In genomic region chr7:28373131-28373581, GRCm38 (mm10) we compare ENCODE assay signal across 7 mouse cellular contexts. TPM values are rescaled to one million over a fixed set of nuclear protein-coding genes. Genes with fewer than 3 reads are reported as not detected.
A peak's percentile ranks its signal among the peaks of the same experiment; 100 is the strongest.
DNase-seq lines count a peak whose midpoint lies in the region; ATAC-seq lines count a peak whose summit lies in the region.

No protein-coding gene starts in this region.

- peak; percentile 13 for ATAC-seq in forebrain, embryonic 14.5 days
- peak; percentile 3; the same call in 1 of the 2 replicates for ATAC-seq in hindbrain, embryonic 12.5 days (ENCODE audit: low FRiP score)

- under 1% methylated on average over 9 of the region's 9 CpGs for WGBS in forebrain, embryonic 14.5 days
- 2% methylated on average over 9 of the region's 9 CpGs for WGBS in hindbrain, embryonic 12.5 days

- H3K27me3 ChIP-seq in forebrain, embryonic 14.5 days (replicated peaks; ENCODE audit: control insufficient read depth, insufficient read depth, low read length) = no peaks in the 10 kb centered on the region
- H3K27me3 ChIP-seq in hindbrain, embryonic 12.5 days = peaks cover 5% of the 10 kb centered on the region; the same call in 1 of the 2 replicates

- peak overlapping the region; percentile 82 for H3K4me3 ChIP-seq in forebrain, embryonic 14.5 days (ENCODE audit: low read depth, low read length)
- H3K4me3 ChIP-seq in hindbrain, embryonic 12.5 days = peak overlapping the region; percentile 81

- peak overlapping the region; percentile 70 for H3K4me2 ChIP-seq in forebrain, embryonic 14.5 days (ENCODE audit: low read length)
- H3K4me2 ChIP-seq in hindbrain, embryonic 12.5 days (replicated peaks) = peak overlapping the region; percentile 57

- peak; percentile 91 for DNase-seq in MN1 (ENCODE audit: low spot score)
- peak; percentile 92 for DNase-seq in c-Kit-positive CD71-negative TER-119-negative erythroid progenitor cells, embryonic 14.5 days (ENCODE audit: low read depth)
- DNase-seq in forebrain, embryonic 14.5 days (ENCODE audit: low spot score) = peak; percentile 96
- peak; percentile 37 to 78 for DNase-seq in layer of hippocampus, postnatal 25 days (ENCODE audit: extremely low spot score in 1 of 2, low spot score in 1 of 2)
- DNase-seq in lung, postnatal 25 days (ENCODE audit: low spot score) = peak; percentile 89
- peak; percentile 77 for DNase-seq in right cerebral cortex, postnatal 14 days

- peak overlapping the region; percentile 84 for H3K27ac ChIP-seq in forebrain, embryonic 14.5 days (ENCODE audit: low read depth, low read length)
- peak overlapping the region; percentile 90 for H3K27ac ChIP-seq in hindbrain, embryonic 12.5 days

- no peak overlapping the region for H3K9ac ChIP-seq in forebrain, embryonic 14.5 days (ENCODE audit: low read length)
- 0 out of 2 replicates have a peak overlapping the region, but pooled peaks have one; percentile 41 for H3K9ac ChIP-seq in hindbrain, embryonic 12.5 days

- peaks cover 18% of the 10 kb centered on the region for H3K36me3 ChIP-seq in forebrain, embryonic 14.5 days (ENCODE audit: control insufficient read depth, insufficient read depth, low read length)
- H3K36me3 ChIP-seq in hindbrain, embryonic 12.5 days = peaks cover 11% of the 10 kb centered on the region; the same call in 1 of the 2 replicates

- H3K4me1 ChIP-seq in forebrain, embryonic 14.5 days (ENCODE audit: control insufficient read depth, insufficient read depth, low read length) = peaks cover 20% of the 10 kb centered on the region
- peaks cover 48% of the 10 kb centered on the region for H3K4me1 ChIP-seq in hindbrain, embryonic 12.5 days

- H3K9me3 ChIP-seq in forebrain, embryonic 14.5 days (replicated peaks; ENCODE audit: control insufficient read depth, low read length) = no peaks in the 10 kb centered on the region
- H3K9me3 ChIP-seq in hindbrain, embryonic 12.5 days (replicated peaks) = no peaks in the 10 kb centered on the region

RNA-seq across cellular contexts. Expression of gene Plekhg2, which starts 0.8 kb away (rescaled TPM):
- polyA plus RNA-seq in forebrain, embryonic 14.5 days (2014; fragmentation: Nextera tagmentation; extraction: Ambion mirVana) = 17.7 and 27.5 TPM in 2 replicates
- 71.7 and 74.9 TPM in 2 replicates for polyA plus RNA-seq in hindbrain, embryonic 12.5 days (2016; fragmentation: Nextera tagmentation; extraction: Ambion mirVana)
- 1 to 10 TPM; 6.2 to 8.9 TPM for total RNA-seq in layer of hippocampus, postnatal 25 days (2021)

RNA-seq across cellular contexts. Expression of gene Zfp36, which starts 6.9 kb away (rescaled TPM):
- polyA plus RNA-seq in forebrain, embryonic 14.5 days (2014; fragmentation: Nextera tagmentation; extraction: Ambion mirVana) = 3.3 and 5.6 TPM in 2 replicates
- polyA plus RNA-seq in hindbrain, embryonic 12.5 days (2016; fragmentation: Nextera tagmentation; extraction: Ambion mirVana) = 6.3 and 7.3 TPM in 2 replicates
- 1 to 10 TPM; 2.7 to 2.8 TPM for total RNA-seq in layer of hippocampus, postnatal 25 days (2021)

RNA-seq across cellular contexts. Expression of gene Med29, which starts 19.4 kb away (rescaled TPM):
- polyA plus RNA-seq in forebrain, embryonic 14.5 days (2014; fragmentation: Nextera tagmentation; extraction: Ambion mirVana) = 42.3 and 52.9 TPM in 2 replicates
- polyA plus RNA-seq in hindbrain, embryonic 12.5 days (2016; fragmentation: Nextera tagmentation; extraction: Ambion mirVana) = 39.6 and 42.2 TPM in 2 replicates
- total RNA-seq in layer of hippocampus, postnatal 25 days (2021) = 10 to 100 TPM; 19.3 to 22.0 TPM

RNA-seq across cellular contexts. Expression of gene Paf1, which starts 19.6 kb away (rescaled TPM):
- polyA plus RNA-seq in forebrain, embryonic 14.5 days (2014; fragmentation: Nextera tagmentation; extraction: Ambion mirVana) = 59.3 and 73.1 TPM in 2 replicates
- 83.9 and 85.9 TPM in 2 replicates for polyA plus RNA-seq in hindbrain, embryonic 12.5 days (2016; fragmentation: Nextera tagmentation; extraction: Ambion mirVana)
- 10 to 100 TPM; 63.0 to 69.3 TPM for total RNA-seq in layer of hippocampus, postnatal 25 days (2021)

RNA-seq across cellular contexts. Expression of gene Rps16, which starts 22.7 kb away (rescaled TPM):
- 539 and 750 TPM in 2 replicates for polyA plus RNA-seq in forebrain, embryonic 14.5 days (2014; fragmentation: Nextera tagmentation; extraction: Ambion mirVana)
- 514 and 573 TPM in 2 replicates for polyA plus RNA-seq in hindbrain, embryonic 12.5 days (2016; fragmentation: Nextera tagmentation; extraction: Ambion mirVana)
- total RNA-seq in layer of hippocampus, postnatal 25 days (2021) = 100 to 1,000 TPM; 431 to 496 TPM

Comparison
In these comparisons a context has a peak if more than half of its experiments do, and no peak if none do; other contexts are left out.
1. Peak in every context shown above with its lines: DNase-seq, ATAC-seq, H3K4me3 ChIP-seq and H3K27ac ChIP-seq.